Mouse (Mus musculus): ENCODE results near the gene Pak1ip1. TPM values are rescaled to one million over a fixed set of nuclear protein-coding genes. Genes with fewer than 3 reads are reported as not detected.
A peak's percentile ranks its signal among the peaks of the same experiment; 100 is the strongest.

The Pak1ip1 gene
- 55.1 and 57.4 TPM in 2 replicates for polyA plus RNA-seq (2012; rRNA removed)

- Histone ChIP-seq H3K4me1 (ENCODE audit: control insufficient read depth, insufficient read depth, low read length) (no peaks in the 10 kb centered on the region), H3K4me3 (replicated peaks; ENCODE audit: insufficient read depth, low read depth, low read length) (peak within 1 kb of the TSS; percentile 83), H3K27me3 (ENCODE audit: control insufficient read depth, insufficient read depth, low read length) (no peaks in the 10 kb centered on the region), H3K27ac (ENCODE audit: insufficient read depth, low read length) (peak within 1 kb of the TSS; percentile 94)
- peak; percentile 92 to 96 for DNase-seq
- TF ChIP-seq POLR2A (IDR thresholded peaks at IDR 0.05; ENCODE audit: borderline replicate concordance, insufficient read depth, low read length): peak; percentile 63
- no peak for TF ChIP-seq CTCF (IDR thresholded peaks at IDR 0.05; ENCODE audit: borderline replicate concordance, insufficient read depth, low read depth, low read length)
- WGBS: under 1% methylated on average over 58 of the region's 58 CpGs
These were observed at the start of gene Pak1ip1 for GRCm38 (mm10) chr13:41000926-41001639. Pak1ip1 (plus strand) TSS chr13:41001023.

GRCm38 (mm10) chr13:40951386-40951976 is 49.3 kb upstream of the Pak1ip1 start:
- DNase-seq: no peak
- Histone ChIP-seq H3K4me1 (ENCODE audit: control insufficient read depth, insufficient read depth, low read length) (no peaks in the 10 kb centered on the region), H3K27ac (ENCODE audit: insufficient read depth, low read length) (no peak overlapping the region), H3K27me3 (ENCODE audit: control insufficient read depth, insufficient read depth, low read length) (no peaks in the 10 kb centered on the region), H3K4me3 (replicated peaks; ENCODE audit: insufficient read depth, low read depth, low read length) (no peak overlapping the region)
- WGBS: 81% methylated on average over 10 of the region's 10 CpGs
- TF ChIP-seq CTCF (IDR thresholded peaks at IDR 0.05; ENCODE audit: borderline replicate concordance, insufficient read depth, low read depth, low read length): no peak
- TF ChIP-seq POLR2A (IDR thresholded peaks at IDR 0.05; ENCODE audit: borderline replicate concordance, insufficient read depth, low read length): no peak

- Histone ChIP-seq H3K4me1 (ENCODE audit: control insufficient read depth, insufficient read depth, low read length) (no peaks in the 10 kb centered on the region), H3K27ac (ENCODE audit: insufficient read depth, low read length) (no peak overlapping the region), H3K27me3 (ENCODE audit: control insufficient read depth, insufficient read depth, low read length) (no peaks in the 10 kb centered on the region), H3K4me3 (replicated peaks; ENCODE audit: insufficient read depth, low read depth, low read length) (no peak overlapping the region)
- TF ChIP-seq POLR2A (IDR thresholded peaks at IDR 0.05; ENCODE audit: borderline replicate concordance, insufficient read depth, low read length): no peak
- TF ChIP-seq CTCF (IDR thresholded peaks at IDR 0.05; ENCODE audit: borderline replicate concordance, insufficient read depth, low read depth, low read length): no peak
- DNase-seq: no peak
- 44% methylated on average over 6 of the region's 6 CpGs for whole genome bisulfite sequencing
These were observed 47.6 kb upstream of the Pak1ip1 start for GRCm38 (mm10) chr13:40953231-40953630.

- Histone ChIP-seq H3K27ac (ENCODE audit: insufficient read depth, low read length) (no peak overlapping the region), H3K4me3 (replicated peaks; ENCODE audit: insufficient read depth, low read depth, low read length) (no peak overlapping the region), H3K4me1 (ENCODE audit: control insufficient read depth, insufficient read depth, low read length) (no peaks in the 10 kb centered on the region), H3K27me3 (ENCODE audit: control insufficient read depth, insufficient read depth, low read length) (no peaks in the 10 kb centered on the region)
- no peak for DNase-seq
- no peak for TF ChIP-seq CTCF (IDR thresholded peaks at IDR 0.05; ENCODE audit: borderline replicate concordance, insufficient read depth, low read depth, low read length)
- no peak for TF ChIP-seq POLR2A (IDR thresholded peaks at IDR 0.05; ENCODE audit: borderline replicate concordance, insufficient read depth, low read length)
- WGBS: 62% methylated on average over 7 of the region's 7 CpGs
These were observed 45.0 kb upstream of the Pak1ip1 start for GRCm38 (mm10) chr13:40955773-40956172.

- Histone ChIP-seq H3K27me3 (ENCODE audit: control insufficient read depth, insufficient read depth, low read length) (no peaks in the 10 kb centered on the region), H3K27ac (ENCODE audit: insufficient read depth, low read length) (no peak overlapping the region), H3K4me3 (replicated peaks; ENCODE audit: insufficient read depth, low read depth, low read length) (no peak overlapping the region), H3K4me1 (ENCODE audit: control insufficient read depth, insufficient read depth, low read length) (no peaks in the 10 kb centered on the region)
- DNase-seq: no peak
- TF ChIP-seq POLR2A (IDR thresholded peaks at IDR 0.05; ENCODE audit: borderline replicate concordance, insufficient read depth, low read length) (no peak), CTCF (IDR thresholded peaks at IDR 0.05; ENCODE audit: borderline replicate concordance, insufficient read depth, low read depth, low read length) (no peak)
- WGBS: 89% methylated on average over 10 of the region's 10 CpGs
These were observed 33.2 kb upstream of the Pak1ip1 start for GRCm38 (mm10) chr13:40967609-40968008.

- Histone ChIP-seq H3K4me3 (replicated peaks; ENCODE audit: insufficient read depth, low read depth, low read length) (no peak overlapping the region), H3K27me3 (ENCODE audit: control insufficient read depth, insufficient read depth, low read length) (no peaks in the 10 kb centered on the region), H3K27ac (ENCODE audit: insufficient read depth, low read length) (no peak overlapping the region), H3K4me1 (ENCODE audit: control insufficient read depth, insufficient read depth, low read length) (no peaks in the 10 kb centered on the region)
- DNase-seq: no peak
- 78% methylated on average over 5 of the region's 5 CpGs for WGBS
- TF ChIP-seq CTCF (IDR thresholded peaks at IDR 0.05; ENCODE audit: borderline replicate concordance, insufficient read depth, low read depth, low read length): no peak
- no peak for TF ChIP-seq POLR2A (IDR thresholded peaks at IDR 0.05; ENCODE audit: borderline replicate concordance, insufficient read depth, low read length)
These were observed 32.3 kb upstream of the Pak1ip1 start for GRCm38 (mm10) chr13:40968564-40968963.

- no peaks in the 10 kb centered on the region for H3K4me1 ChIP-seq (ENCODE audit: control insufficient read depth, insufficient read depth, low read length)
- DNase-seq: no peak
- H3K27me3 ChIP-seq (ENCODE audit: control insufficient read depth, insufficient read depth, low read length): no peaks in the 10 kb centered on the region
- H3K4me3 ChIP-seq (replicated peaks; ENCODE audit: insufficient read depth, low read depth, low read length): no peak overlapping the region
- 88% methylated on average over 4 of the region's 4 CpGs for WGBS
- H3K27ac ChIP-seq (ENCODE audit: insufficient read depth, low read length): no peak overlapping the region
- TF ChIP-seq POLR2A (IDR thresholded peaks at IDR 0.05; ENCODE audit: borderline replicate concordance, insufficient read depth, low read length) (no peak), CTCF (IDR thresholded peaks at IDR 0.05; ENCODE audit: borderline replicate concordance, insufficient read depth, low read depth, low read length) (no peak)
These were observed 30.9 kb upstream of the Pak1ip1 start for GRCm38 (mm10) chr13:40969761-40970390.

Data from cerebellum, adult 2 months (tissue).